Mouse (Mus musculus) urinary bladder, postnatal 10 days (tissue): Measurements from ENCODE around the gene Ric8b.

Experiments used
- DNase-seq: peaks from one replicate; pipeline ENCODE4 v3.0.0; 2022; ENCODE audit warnings: low spot score

Ric8b gene

DNA sequence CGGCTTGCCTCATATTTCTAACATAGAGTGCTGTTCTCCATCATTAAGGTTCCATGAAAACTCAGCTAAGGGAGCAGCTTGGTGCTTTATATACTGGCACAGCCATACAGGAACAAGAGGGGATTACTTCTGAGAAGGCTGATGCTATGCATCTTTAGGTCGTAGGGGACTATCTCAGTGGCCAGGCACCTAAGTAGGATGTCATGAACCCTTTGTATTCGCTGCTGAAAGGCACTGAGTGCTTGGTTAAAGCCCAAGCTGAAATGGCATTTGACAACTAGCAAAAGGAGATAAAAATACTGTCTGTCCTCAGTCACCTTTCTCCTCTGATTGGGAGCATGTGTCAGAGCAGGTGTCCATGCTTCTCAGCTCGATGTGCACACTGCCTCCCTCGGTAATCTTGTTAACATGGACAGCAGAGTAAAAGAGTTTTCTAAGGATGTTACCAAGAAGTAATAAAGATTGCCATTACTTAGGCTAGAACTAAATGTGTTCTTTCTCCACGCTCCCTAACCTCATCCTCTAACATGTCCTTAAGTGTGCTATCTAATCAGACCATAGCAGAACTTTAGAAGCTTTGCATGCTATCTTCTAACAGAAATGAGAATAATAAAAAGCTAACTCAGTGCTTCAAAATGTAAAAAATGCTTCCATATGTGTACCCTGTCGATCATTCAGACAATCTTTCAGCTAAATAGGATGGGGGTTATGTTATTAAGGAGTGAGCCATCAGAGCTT lies 89.3 kb downstream of the Ric8b start:
- DNase-seq = no peak

DNA sequence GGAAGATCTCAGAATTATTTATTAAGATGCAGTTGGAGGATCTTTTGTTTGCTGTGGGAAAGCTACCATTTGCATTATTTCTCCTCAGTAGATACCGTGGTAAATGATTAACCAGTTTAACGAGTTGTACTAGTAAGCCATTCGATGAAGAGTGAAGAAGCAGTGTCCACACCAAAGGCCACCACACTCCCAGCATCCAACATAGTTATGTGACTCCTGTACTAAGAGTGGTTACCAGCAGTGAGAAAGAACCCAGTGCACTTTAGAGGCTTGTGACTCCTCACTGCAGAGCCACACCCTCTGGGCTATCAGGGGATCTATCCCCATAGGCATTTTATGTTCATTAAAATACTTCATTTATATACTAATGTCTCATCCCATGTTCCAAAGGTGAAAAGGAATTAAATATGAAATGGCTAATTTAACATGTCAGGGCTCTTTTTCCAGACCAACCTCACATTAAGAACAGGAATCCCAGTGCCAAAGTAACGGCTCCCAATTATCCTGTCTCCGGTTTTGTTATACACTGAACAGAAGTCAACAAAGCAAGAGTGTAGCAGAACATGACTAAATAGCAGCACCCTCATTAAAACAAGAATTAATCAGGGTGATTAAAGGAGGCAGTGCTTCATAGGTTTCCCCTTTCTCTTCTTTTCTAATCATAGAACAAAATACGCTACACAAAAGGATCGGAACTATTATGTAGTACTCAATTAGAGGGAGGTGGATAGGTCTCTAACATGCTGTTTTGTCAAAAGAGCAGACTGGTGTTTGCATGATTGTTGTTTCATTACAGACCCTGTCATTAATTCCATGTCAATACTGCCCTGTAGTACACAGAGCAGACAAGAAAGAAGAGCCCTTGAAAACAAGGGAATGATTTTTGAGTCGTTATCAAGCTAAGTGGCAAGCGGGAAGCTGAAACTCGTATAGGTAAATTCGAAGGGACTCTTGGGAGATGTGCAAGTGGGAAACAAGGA lies 90.7 kb downstream of the Ric8b start:
- DNase-seq = no peak

DNA sequence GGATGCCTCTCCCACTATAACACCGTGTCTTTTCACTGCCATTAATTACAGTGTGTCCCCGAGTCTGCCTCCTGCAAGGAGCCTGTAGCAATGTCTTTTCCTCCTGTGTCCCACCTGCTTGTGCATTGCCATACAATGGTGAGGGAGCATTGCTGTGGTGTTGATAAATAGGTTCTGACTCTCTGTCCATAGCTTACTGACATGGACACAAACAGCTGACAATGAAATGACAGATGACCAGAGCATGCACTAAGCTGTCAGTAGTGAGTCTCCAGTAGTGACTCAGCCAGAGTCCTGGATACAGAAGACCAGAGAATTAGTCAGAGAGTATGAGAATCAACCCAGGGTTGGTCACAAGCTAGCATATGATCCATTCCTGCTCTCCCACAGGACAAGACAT lies 93.7 kb downstream of the Ric8b start:
- no peak for DNase-seq

GRCm38 (mm10) chr10:85013464-85013863 lies 96.0 kb downstream of the Ric8b start:
- no peak for DNase-seq

- DNase-seq = no peak
Observed at GRCm38 (mm10) chr10:85013924-85014428, 96.6 kb downstream of the Ric8b start.

- DNase-seq = no peak
Observed at GRCm38 (mm10) chr10:85014456-85014976, 97.1 kb downstream of the Ric8b start.

DNA sequence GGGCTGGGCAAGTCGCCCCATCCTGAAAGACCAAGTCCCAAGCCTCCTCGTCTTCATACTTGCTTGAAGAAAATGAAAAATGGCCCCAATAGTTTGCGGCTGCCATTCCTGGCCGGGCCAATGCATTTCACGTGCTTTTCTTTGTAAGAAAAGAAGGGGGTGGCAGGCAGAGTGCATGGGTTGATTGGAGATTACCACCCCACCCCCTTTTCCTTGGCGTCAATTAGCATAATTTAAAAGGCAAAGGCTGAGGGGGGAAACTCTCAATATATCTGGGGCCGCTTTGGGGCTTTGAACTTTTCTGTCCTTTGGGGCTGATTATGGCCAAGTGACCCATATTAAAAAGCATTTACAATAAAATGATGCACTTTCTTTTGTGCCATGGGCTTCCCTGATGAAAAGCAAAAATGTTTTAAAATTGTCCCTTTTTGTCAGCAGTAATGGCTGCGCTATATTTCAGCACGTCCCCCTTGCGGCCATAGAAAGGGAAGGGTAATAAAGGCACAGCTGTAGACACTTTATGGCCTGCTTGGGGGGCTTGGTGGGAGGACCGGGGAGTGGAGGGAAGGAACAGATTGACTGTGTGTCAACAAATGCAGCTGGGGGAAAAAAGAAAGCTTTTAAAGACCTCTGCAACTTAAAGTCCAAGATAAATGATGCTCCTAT lies 105.4 kb downstream of the Ric8b start:
- DNase-seq = no peak

GRCm38 (mm10) chr10:85023313-85023666 lies 105.9 kb downstream of the Ric8b start:
- DNase-seq = no peak

DNA sequence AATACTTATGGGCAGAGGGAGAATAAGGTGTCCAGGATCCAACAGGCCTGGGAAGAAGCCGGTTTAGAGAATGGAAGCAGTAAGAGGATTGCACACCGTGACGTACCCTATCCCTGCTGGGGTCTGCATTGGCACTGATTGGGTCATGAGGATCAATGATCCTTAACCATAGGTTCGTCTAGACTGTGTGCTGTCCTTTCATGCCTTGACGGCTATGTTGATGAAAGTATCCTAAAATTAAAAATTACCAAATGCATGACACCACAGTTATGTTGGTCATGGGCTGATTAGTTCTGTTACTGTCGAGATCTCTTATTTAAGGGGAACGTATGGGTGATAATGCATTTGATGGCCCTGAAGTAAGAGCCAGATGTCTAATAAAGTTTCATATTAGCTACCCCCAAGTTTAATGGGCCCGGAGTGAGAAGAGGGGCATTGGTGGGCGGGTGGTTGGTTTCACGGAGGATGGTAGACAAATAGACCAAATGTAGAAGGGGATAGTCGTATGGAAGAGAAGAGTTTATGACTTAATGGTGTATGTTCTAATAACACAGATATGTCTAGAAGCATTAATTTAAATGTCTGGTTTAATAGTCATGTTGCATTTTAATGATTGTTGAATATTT lies 108.5 kb downstream of the Ric8b start:
- DNase-seq = no peak

DNA sequence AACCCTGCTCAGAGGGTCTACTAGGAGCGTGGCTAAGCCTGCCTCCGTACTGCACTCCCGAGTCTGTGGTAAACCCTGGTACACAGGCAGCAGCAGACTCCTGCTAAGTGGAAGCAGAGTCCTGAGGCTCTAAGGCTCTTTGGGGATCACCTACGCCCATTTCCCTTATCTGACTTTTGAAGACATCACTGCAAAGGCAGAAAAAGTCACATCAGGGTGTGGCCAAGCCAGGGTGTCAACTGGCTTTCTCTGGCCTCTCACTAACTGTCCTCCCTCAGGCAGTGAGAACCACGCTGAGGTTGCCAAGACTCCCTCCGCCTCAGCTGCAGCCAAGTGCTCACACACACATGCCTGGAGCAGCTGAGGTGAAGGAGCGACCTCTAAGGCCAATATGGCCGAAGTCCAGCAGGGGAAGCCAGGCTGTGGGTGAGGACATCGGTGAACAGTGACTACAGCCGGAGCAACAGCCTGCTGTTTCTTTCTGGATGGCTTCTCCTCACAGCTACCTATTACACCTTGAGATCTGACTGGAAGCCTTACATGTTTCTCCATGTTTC lies 110.3 kb downstream of the Ric8b start:
- DNase-seq = no peak

GRCm38 (mm10) chr10:85035131-85035725 lies 117.8 kb downstream of the Ric8b start:
- no peak for DNase-seq

DNA sequence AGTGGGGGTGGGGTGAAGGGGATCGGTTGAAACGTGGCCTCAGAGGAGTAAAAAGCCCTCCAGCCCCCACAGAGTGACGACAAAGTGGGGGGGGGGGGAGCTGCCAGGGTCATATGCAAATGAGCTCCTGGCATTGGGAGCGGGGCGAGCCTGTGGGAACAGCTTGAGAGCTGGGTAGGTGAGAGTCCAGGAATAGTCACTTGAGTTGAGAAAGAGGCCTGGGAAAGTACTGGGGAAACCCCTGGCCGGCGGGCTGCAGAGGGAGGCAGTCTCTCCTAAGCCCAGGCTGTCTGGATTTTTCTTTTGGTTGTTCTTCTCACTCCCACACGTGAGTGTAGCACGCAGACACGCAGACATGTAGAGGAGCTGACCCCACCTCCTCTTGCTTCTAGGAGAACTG lies 120.7 kb downstream of the Ric8b start:
- DNase-seq = no peak

DNA sequence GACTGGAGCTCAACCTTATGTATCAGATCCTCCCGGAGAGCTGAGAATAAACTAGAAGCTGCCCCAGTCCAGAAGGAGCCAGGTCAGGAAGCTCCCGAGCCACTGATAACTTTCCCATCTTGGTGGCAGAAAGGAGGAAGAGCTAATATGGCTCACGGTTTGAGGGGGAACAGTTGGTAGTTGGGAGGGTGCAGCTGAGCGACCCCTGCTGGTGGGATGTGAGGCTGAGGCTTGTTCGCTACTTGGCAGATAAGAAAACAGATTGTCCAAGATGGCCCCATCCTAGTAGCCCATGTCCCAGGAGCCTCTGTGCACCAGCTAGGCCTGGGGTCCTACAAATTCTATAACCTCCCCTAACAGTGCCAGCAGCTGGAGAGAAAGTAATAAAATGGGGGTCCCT lies 121.4 kb downstream of the Ric8b start:
- DNase-seq = no peak

GRCm38 (mm10) chr10:85044191-85044711 lies 126.8 kb downstream of the Ric8b start:
- DNase-seq = no peak

DNA sequence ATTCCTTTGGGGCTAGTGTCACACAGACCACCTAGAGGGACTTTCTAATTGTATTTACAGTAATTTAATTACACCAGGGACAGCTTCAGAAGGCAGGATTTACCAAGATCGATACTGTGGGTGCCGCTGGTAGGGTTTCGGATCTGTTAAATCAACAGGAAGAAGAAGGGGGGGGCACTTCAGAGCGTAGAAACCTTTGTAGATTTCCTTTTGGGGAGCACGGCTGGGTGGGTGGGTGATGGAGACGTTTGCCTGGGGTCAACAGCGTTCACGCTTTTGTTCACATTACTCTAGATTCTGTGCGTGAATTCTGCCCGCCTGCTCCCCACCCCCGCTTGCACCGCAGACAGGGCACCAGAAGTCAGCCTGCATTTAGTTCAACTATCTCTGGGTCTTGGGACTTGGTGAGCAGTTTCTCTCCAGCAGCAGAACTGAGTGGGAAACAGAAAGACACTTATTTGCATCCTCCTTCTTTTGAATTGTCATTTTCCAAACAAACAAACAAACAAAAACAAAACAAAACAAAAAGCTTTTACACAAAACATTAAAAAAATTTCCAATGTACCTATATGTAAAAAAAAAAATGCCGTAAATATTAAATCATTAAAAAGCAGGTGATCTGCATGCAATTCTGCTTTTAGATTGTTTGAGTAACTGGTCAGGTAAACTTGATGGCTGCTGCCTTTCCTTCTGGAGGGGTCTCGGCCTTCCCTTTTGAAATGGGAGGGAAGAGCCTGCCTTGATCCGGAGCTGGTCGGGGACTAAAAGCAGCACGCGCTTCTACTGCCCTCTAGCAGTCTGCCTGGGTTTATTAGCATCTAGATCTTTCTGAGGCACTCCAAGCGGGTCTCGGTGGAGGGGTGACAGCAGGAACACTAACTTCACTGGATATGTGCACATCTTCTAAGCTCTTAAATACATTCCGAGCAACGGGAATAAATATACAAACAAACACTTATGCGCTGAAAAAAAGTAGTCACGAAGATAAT lies 127.6 kb downstream of the Ric8b start:
- DNase-seq = no peak

DNA sequence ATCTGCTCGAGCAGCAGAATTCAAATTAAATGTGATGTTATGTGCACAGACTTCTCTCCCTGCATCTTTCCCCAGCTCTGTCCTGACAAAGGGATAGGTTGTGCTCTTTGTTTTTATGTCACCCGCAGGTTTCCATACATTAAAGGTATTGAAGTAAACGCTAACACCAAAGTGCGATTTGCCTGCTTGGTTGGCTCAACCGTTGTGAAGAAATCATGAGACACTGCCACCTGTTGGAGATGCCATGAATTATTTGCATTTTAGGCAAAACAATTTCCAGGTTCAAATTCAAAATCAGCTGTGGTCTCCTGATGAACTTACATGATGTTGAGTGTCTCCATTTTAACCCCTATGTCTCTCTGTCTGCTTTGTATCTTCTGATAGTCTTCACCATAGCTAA lies 129.2 kb downstream of the Ric8b start:
- DNase-seq = no peak

DNA sequence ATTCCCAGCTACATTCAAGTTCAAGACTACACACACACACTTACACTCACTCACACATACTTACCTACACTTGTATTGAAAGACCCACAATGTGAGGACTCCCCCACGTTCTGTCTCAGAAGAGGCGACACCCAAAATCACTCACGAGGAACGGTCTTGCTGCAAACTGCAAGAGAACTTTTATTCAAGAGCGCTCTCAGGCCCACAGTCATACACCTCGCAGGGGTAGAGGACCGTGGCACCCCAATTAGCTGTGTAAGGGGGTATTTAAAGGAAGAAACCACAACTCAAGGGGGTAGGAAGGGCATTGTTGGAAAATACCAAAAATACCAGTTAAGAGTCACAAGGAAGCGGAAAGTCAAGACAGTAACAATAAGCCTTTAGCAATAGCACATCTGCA lies 130.6 kb downstream of the Ric8b start:
- no peak for DNase-seq

GRCm38 (mm10) chr10:85050668-85051208 lies 133.3 kb downstream of the Ric8b start:
- no peak for DNase-seq

- no peak for DNase-seq
Observed at GRCm38 (mm10) chr10:85052451-85052850, 135.0 kb downstream of the Ric8b start.
